Mouse (Mus musculus) right cerebral cortex, postnatal 14 days (tissue): Measurements from ENCODE around the gene Utp6.
"Not testable (repeated sequence)": the region's sequence is repeated elsewhere in the genome, so short reads cannot be mapped to it uniquely, and the experiment has no call there.

ENCODE experiments used
- DNase-seq: peaks from one replicate; pipeline ENCODE4 v3.0.0; 2022

The Utp6 gene

GRCm38 (mm10) chr11:79962125-79962876, at the start of gene Utp6:
Utp6 (minus strand) TSS chr11:79962390.
- DNase-seq = peak; percentile 99

DNA sequence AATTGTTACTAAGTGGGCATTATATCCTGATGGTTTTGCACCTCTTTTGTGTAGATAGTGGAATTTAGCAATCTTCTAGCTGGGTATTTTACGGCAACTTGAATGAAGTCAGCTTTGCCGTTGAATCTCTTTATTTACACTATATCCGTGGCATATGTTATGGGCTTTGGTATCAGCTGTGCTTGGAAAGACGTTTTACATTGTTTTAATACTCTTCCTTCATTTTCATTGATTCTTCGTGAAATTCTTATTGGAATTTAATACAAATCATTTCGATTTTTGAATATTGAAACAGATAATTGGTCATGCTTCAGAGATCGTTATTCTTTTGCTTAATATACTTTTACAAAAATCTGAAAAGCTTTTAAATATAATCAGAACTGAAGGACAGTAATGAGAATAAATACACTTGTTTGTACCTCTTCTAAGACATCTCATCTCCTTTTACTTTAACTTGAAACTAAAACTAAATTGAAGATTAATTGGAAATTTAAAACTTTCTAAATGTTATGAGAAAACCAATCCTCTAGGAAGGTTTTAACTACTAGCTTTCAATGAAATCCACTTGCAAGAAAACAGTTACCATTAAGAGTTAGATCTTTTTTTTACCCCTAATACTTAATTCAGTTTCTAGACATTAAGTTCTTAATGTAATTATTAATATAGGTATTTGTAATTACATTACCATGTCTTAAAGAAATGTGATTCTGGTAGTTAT, 32.2 kb upstream of the Utp6 start:
- DNase-seq = no peak

DNA sequence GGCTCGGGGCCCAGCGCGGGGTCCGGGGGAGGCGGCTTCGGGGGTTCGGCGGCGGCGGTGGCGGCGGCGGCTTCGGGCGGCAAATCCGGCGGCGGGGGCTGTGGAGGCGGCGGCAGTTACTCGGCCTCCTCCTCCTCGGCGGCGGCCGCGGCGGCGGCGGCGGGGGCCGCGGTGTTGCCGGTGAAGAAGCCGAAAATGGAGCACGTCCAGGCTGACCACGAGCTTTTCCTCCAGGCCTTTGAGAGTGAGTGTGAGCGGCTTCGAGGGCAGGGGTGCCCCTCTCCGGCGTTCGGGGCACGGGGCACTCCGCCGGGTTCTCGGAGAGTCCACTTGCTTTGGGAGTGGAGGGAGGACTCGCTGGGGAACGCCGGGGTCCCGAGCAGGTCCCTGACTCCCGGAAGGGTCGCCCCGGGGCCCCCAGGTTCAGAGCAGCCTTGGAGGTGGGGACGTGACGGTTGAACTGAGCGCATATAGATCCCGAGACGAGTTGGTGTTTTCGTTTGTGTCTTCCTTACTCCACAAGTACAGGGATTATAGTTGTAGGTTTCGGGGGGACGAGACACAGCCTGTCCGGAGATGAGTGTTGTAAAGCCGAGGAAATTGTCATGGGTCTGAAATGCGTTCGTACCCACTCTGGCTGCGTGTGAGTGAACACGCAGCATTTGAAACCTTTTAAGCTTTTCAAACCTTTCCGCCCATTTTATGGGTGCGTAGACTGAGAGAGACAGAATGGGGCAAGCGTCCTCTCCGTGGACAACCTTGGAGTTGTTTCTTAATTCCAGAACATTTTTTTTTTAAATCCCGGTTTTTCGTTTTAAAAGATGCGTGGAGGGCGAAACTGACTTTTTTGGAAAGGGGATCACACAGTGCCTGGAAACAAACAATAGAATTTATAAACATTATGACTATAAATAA, 31.4 kb upstream of the Utp6 start:
- peak; percentile 18 for DNase-seq

- DNase-seq = peak; percentile 95
Observed at GRCm38 (mm10) chr11:79992592-79993355, 30.6 kb upstream of the Utp6 start, which contains the start of gene Suz12. Suz12 (plus strand) TSS chr11:79993106.

DNA sequence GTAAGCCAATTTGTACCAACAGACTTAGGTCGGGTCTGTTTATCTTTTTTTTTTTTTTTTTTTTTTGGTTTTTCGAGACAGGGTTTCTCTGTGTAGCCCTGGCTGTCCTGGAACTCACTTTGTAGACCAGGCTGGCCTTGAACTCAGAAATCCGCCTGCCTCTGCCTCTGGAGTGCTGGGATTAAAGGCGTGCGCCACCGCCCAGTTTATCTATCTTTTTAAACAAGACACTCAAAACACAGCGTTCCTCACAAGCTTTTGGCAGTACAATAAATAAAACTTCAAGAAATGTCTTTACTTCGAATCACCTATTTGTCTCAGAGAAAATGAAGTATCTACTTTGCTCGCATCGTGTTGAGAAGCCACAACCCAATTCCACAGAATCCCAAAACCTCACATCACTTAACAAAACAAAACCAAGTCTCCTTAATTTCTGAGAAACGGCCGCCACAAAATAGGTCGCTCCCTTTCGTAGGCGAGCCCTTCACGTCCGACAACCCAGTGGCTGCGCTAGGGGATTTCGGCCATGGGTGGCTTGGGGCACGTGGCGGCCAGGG, 29.9 kb upstream of the Utp6 start:
- DNase-seq = no peak

DNA sequence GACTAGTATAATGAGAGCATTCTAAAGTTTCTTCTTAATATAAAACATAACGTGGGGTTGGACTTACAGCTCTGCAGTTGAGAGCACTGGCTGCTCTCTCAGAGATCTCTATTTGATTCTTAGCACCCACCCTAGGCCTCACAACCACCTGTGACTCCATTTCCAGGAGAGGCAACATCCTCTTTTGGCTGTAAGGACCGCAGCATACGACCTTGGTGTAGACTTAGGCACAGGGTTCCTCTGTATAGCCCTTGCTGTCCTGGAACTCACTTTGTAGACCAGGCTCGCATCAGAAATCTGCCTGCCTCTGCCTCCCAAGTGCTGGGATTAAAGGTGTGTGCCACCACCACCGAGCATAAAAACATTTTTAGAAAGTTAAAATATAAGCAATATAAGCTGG, 29.4 kb upstream of the Utp6 start:
- no peak for DNase-seq

GRCm38 (mm10) chr11:79990120-79990519, 27.9 kb upstream of the Utp6 start:
- no peak for DNase-seq

GRCm38 (mm10) chr11:79987896-79988295, 25.7 kb upstream of the Utp6 start:
- no peak for DNase-seq

DNA sequence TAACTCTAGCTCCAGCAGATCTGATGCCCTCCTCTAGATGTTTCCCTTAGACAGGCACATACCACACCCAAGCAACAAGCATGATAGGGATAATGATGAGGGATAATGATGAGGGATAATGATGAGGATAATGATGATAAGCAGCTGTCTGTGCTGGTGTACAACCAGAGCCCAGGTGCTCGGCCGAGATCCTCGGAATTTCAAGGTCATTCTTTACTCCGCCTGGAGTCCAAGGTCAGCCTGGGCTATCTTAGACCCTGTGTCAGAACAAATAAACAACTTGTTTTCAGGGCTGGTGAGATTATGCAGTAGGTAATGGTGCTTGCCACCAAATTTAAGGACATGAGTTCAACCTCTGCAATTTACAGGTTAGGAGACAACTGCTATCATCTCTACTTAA, 24.7 kb upstream of the Utp6 start:
- no peak for DNase-seq

GRCm38 (mm10) chr11:79977747-79978146, 15.6 kb upstream of the Utp6 start:
- DNase-seq = not testable (repeated sequence)

DNA sequence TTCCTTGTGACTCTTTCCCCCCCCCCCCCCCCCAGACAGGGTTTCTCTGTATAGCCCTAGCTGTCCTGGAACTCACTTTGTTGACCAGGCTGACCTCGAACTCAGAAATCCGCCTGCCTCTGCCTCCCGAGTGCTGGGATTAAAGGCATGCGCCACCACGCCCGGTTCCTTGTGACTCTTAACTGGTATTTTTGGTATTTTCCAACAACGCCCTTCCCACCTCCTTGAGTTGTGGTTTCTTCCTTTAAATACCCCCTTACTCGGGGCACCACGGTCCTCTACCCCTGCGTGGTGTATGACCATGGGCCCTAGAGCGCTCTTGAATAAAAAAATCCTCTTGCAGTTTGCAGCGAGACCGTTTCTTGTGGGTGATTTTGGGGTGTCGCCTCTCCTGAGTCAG, 14.9 kb upstream of the Utp6 start:
- not testable (repeated sequence) for DNase-seq

GRCm38 (mm10) chr11:79976645-79977044, 14.5 kb upstream of the Utp6 start:
- not testable (repeated sequence) for DNase-seq

GRCm38 (mm10) chr11:79976222-79976621, 14.0 kb upstream of the Utp6 start:
- no peak for DNase-seq

DNA sequence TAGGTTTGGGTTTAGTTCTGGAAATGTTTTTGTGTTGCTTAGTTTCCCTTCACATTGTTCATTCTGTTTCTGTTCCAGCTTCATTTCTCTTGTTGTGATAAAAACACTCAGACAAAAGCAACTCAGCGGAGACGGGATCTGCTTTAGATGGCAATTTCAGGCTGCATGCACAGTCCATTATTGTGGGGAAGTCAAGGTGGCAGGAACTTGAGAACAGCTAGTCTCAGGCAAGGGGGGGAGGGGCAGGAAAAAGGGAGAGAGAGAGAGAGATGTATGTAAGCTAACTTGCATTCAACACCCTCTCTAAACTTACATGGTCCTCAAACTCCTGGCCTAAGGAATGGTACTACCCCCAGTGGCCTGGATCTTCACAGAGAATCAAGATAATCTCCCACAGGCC, 13.2 kb upstream of the Utp6 start:
- DNase-seq = no peak

GRCm38 (mm10) chr11:79973626-79974476, 11.7 kb upstream of the Utp6 start:
- DNase-seq = peak; percentile 21

- DNase-seq = no peak
Observed at GRCm38 (mm10) chr11:79973133-79973532, 10.9 kb upstream of the Utp6 start.

GRCm38 (mm10) chr11:79967752-79968151, 5.6 kb upstream of the Utp6 start:
- DNase-seq = no peak

DNA sequence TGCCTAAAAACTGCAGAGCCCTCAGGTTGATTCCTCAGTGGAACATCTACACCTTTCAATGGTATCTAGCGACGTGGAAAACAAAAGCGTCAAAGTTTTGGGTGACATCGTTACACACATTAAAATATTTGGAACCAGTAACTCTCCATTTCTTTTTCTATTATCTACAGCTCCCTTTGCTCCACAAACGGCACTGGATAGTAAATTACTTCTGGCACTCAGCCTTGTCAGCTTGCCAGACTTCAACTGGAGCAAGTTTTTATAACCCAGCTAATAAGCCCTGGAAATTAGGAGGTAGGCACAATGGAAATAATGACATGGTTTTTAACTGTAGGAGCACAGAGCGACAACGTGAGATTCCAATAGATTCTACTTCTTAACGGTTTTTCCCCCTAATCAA, 3.7 kb upstream of the Utp6 start:
- peak; percentile 14 for DNase-seq

DNA sequence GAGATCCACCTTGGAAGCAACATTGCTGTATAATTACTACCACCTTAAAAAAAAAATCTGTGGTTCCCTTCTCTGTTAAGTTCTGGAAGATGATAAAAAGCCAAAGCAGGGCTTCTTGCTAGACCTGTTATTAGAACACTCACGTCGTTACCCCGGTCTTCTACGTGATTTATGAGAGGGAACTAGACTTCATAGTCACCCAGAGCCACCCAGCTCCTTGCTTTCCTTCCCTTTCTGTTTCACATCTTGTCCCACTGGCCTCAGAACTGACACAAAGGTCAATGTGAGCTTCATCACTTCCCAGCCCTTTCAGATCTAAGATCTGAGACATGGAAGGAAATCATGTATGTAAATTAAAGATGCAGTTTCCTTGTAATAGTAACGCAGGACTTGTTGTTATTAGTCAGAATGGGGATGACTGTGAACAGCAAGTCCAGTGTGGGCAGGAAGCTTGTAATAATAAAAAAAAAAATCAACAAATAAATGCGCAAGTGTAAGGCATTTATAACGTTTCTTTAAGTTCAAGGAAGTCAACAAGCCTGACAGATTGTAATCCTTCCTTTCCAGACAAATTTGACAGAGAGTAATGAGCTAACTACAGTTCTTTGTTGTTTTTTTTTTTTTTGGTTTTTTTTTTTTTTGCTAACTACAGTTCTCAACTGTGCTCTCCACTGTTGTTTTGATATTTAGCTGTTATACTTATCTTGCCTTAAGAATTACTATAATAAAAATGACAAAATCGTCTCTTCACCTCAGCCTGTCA, 1.2 kb upstream of the Utp6 start:
- DNase-seq = no peak

DNA sequence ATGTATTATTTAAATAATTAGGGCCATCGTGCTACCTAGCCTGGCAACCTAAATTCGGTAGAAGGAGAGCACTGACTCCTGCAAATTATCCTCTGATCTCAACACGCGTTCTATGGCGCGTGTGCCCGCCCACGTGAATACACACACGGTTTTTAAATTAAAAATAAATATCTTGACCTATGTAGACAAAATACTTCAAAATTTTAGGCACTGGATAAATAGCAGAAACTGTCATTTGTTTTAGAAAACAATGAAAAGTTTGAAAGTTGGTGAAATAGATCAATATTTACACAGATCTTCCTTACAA, 640 bp upstream of the Utp6 start:
- no peak for DNase-seq
